Mouse (Mus musculus) left cerebral cortex, postnatal 36 days (tissue): ENCODE data around the gene Tmem254a. TPM values are rescaled to one million over a fixed set of nuclear protein-coding genes. Genes with fewer than 3 reads are reported as not detected.
"Not testable (repeated sequence)": the region's sequence is repeated elsewhere in the genome, so short reads cannot be mapped to it uniquely, and the experiment has no call there.

Source experiments
- DNase-seq, 2 experiments: peaks; one replicate each; pipeline ENCODE4 v3.0.0; 2021 to 2022; ENCODE audit warnings: low spot score in 2 of 2, mixed read lengths in 1 of 2
- intact Hi-C: fragments of 180-260 bp; cut with DNase I; formaldehyde crosslinking; loops from one replicate; pipeline ENCODE4 v1.15.1; 2025
- total RNA-seq, 2 experiments: library from RNA; stranded (reverse); gene quantifications; 2 replicates each; pipeline ENCODE4 v1.2.3; 2021

Gene Tmem254a
- total RNA-seq = 10 to 100 TPM in 1 of 2 experiments, 1 to 10 TPM in 1; 8.8 to 10.6 TPM

- intact Hi-C loops, DNase-seq: not testable (repeated sequence)
Observed at GRCm38 (mm10) chr14:25927562-25927881, at the start of gene Tmem254a. Tmem254a (minus strand) TSS chr14:25927672.

- DNase-seq, intact Hi-C loops: not testable (repeated sequence)
Observed at GRCm38 (mm10) chr14:25957861-25958260, 30.4 kb upstream of the Tmem254a start.

- DNase-seq, intact Hi-C loops: not testable (repeated sequence)
Observed at GRCm38 (mm10) chr14:25938004-25938403, 10.5 kb upstream of the Tmem254a start, which contains the start of gene Cphx1. Cphx1 (plus strand) TSS chr14:25938304.

- intact Hi-C loops, DNase-seq: not testable (repeated sequence)
Observed at GRCm38 (mm10) chr14:25936867-25937630, 9.6 kb upstream of the Tmem254a start.

GRCm38 (mm10) chr14:25926814-25927561, 484 bp downstream of the Tmem254a start:
- intact Hi-C loops, DNase-seq: not testable (repeated sequence)

GRCm38 (mm10) chr14:25918427-25919170, 8.9 kb downstream of the Tmem254a start:
- intact Hi-C loops, DNase-seq: not testable (repeated sequence)

GRCm38 (mm10) chr14:25908976-25909375, 18.5 kb downstream of the Tmem254a start:
- intact Hi-C loops = not testable (repeated sequence)

GRCm38 (mm10) chr14:25907272-25907671, 20.2 kb downstream of the Tmem254a start:
- intact Hi-C loops = not testable (repeated sequence)

More at GRCm38 (mm10) chr14:25908976-25909375, 18.5 kb downstream of the Tmem254a start:
- not testable (repeated sequence) for DNase-seq

GRCm38 (mm10) chr14:25905243-25905642, 22.2 kb downstream of the Tmem254a start:
- peak; percentile 3 for DNase-seq
- intact Hi-C loops = not testable (repeated sequence)

More at GRCm38 (mm10) chr14:25907272-25907671, 20.2 kb downstream of the Tmem254a start:
- DNase-seq = not testable (repeated sequence)

GRCm38 (mm10) chr14:25903000-25903399, 24.5 kb downstream of the Tmem254a start, which contains the start of gene Plac9a:
Plac9a (minus strand) TSS chr14:25903100.
- intact Hi-C loops, DNase-seq: not testable (repeated sequence)

GRCm38 (mm10) chr14:25895686-25896085, 31.8 kb downstream of the Tmem254a start:
- intact Hi-C loops, DNase-seq: not testable (repeated sequence)

- DNase-seq, intact Hi-C loops: not testable (repeated sequence)
Observed at GRCm38 (mm10) chr14:25894566-25894965, 32.9 kb downstream of the Tmem254a start.

GRCm38 (mm10) chr14:25885886-25886285, 41.6 kb downstream of the Tmem254a start:
- intact Hi-C loops = not testable (repeated sequence)

GRCm38 (mm10) chr14:25881769-25882168, 45.7 kb downstream of the Tmem254a start:
- DNase-seq, intact Hi-C loops: not testable (repeated sequence)

More at GRCm38 (mm10) chr14:25885886-25886285, 41.6 kb downstream of the Tmem254a start:
- not testable (repeated sequence) for DNase-seq

GRCm38 (mm10) chr14:25876640-25877039, 50.8 kb downstream of the Tmem254a start:
- intact Hi-C loops, DNase-seq: not testable (repeated sequence)

Other genes starting within 250 kb of the Tmem254a start
- gene Ppif, start 233.5 kb downstream of the Tmem254a start, total RNA-seq = 10 to 100 TPM; 21.2 to 25.0 TPM
- gene Zcchc24, start 158.6 kb downstream of the Tmem254a start, total RNA-seq = 10 to 100 TPM; 49.1 to 49.7 TPM
- 10 to 100 TPM; 32.7 to 34.8 TPM for gene Anxa11, start 85.5 kb downstream of the Tmem254a start, total RNA-seq
- gene Plac9a, start 24.6 kb downstream of the Tmem254a start, total RNA-seq = not detected
- gene Cphx1, start 10.6 kb upstream of the Tmem254a start, total RNA-seq = not detected
- under 1 TPM; 0.36 to 0.44 TPM for gene Duxbl1, start 50.9 kb upstream of the Tmem254a start, total RNA-seq
- gene Gm9780, start 115.0 kb upstream of the Tmem254a start, total RNA-seq = 1 to 10 TPM; 1.7 to 3.1 TPM
- gene Tmem254c, start 139.7 kb upstream of the Tmem254a start, total RNA-seq = 10 to 100 TPM; 17.4 to 29.6 TPM
- gene Cphx2, start 153.8 kb upstream of the Tmem254a start, total RNA-seq = not detected
- gene Cphx3, start 154.6 kb upstream of the Tmem254a start, total RNA-seq = not detected
- gene Duxbl2, start 190.7 kb upstream of the Tmem254a start, total RNA-seq = under 1 TPM in 1 of 2 experiments, not detected in 1; 0.17 TPM